Mouse (Mus musculus): ENCODE data around the gene Vmn2r10.
"Not testable (repeated sequence)": the region's sequence is repeated elsewhere in the genome, so short reads cannot be mapped to it uniquely, and the experiment has no call there.

Gene Vmn2r10

DNA sequence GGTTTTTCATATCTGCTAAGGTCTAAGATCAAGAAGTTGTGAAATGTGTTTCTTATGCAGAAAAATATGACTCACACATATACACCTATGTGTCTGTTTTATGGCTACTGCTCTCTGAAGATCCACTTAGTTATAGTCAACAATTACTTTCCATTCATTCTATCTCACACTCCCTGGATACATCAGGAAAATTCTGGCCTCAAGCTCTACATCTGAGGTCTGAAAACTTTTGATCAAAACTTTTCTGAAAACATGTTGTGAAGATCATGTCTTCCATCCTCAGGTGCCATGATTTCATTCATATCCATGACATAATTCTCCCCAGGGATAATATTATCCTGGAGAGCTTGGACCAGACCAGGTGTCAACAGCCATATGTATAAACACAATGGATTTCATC lies at the start of gene Vmn2r10:
Vmn2r10 (minus strand) TSS at position 101 of the 400 bp plus-strand sequence.
- DNase-seq (ENCODE audit: low spot score), result not testable (repeated sequence)

DNA sequence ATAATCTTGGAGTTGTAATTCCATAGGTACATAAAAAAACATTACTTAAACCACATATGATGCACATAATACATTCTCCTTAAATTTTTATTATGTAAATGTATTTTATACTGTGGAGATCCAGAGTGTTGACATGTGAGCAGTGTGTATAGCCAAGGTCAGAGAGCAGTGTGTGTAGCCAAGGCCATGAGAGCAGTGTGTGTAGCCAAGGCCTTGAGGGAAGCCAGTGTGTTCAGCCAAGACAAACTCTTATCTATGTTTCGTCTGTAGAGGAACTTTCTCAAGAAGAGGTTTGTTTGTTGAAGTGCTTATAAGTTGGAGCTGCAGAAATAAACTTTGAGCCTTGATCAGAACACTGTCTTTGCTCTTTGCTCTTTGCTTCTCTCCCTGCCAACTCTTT lies 49.0 kb upstream of the Vmn2r10 start:
- no peak for DNase-seq (ENCODE audit: low spot score)

DNA sequence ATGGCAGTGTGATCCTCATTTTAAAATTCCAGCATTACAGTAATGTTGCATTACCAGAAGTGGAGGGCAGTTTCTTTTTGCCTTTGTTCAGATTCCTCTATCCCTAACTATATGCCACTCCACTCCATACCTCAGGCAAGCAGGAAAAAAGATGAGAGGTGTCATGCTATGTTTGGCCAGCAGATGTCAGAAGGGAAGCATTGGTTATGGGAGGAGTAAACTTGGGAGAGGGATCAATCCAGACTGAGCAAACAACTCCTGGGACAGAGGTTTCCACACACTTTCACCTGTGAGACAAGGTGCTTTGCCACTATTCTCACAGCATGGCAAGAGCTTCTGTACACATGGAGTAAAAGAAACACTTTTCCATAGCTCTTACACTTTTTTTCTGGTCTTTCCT lies 26.3 kb upstream of the Vmn2r10 start:
- DNase-seq (ENCODE audit: low spot score), result no peak

DNA sequence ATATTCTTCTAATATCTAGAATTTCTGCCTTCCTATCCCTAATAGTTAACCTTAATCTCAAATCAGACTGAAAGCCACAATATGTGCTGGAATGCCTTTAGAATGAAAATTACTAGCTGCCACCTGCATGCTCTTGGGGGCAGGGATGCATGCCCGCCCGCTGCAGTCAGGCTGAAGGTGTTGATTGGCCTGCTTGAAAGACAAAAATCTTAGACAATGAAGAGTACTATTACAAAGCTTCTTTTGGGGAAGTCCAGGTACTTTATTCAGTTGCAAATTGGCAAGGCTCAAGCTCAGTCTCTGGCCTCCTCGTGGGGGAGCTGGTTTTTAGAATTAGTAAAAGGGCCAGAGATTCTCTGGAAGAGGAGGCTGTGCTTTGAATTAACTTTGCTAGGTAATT lies 17.4 kb downstream of the Vmn2r10 start:
- no peak for DNase-seq (ENCODE audit: low spot score)
